10 mouse cellular contexts compared by ENCODE assay signal in the genomic region with DNA sequence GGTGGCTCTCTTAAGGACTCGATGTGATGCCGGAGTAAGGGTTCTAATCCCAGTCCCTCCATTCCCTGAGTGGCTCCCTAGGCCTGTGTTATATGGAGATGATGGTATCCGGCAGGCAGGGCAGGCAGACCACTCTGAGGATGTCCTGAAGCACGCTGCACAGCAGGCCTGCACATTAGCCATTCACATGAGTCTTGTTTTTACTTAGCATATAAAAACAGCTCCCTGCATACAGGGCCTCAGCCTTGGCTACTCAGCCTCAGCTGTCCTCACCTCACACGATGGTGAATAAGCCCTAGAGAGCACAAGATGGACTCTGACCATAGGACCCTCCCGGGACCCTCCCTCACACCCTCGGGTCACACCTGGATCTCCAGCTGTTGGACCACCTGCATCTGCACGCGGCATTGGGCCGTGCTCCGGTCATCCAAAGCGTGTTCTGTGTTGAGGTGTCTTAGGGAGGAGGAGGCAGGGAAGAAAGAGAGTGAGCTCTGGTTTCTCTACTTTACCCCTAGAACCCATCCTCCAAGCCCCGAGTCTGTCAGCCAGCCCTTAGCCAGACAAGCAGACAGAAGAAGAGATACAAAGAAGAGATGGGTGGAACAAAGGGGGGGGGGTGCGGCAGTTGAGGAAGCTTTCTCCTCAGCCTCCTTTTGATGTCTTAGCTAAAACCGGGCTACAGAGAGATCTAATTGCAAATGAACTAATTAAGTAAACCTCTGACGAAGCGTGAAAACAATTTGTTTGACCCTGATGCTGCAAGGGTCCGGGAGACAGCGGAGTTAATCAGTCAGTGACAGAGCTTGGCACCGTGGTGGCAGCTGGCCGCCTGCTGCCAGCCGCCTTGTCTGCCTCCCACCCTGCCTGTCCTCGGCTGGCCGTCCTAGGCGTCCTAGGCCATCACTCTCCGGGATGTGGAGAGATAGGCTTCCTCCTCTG. TPM values are rescaled to one million over a fixed set of nuclear protein-coding genes. Genes with fewer than 3 reads are reported as not detected.
A peak's percentile ranks its signal among the peaks of the same experiment; 100 is the strongest.
DNase-seq lines count a peak whose midpoint lies in the region; ATAC-seq and TF ChIP-seq lines count a peak whose summit lies in the region.
"Had no signal": no experiment of that assay in that cellular context is flagged by ENCODE, and none has a peak within 500 bp of the region (broad histone marks: within the 10 kb centered on the region; RNA-seq: fewer than 3 reads in every experiment).

No protein-coding gene starts in this region.

- peaks cover 36% of the 10 kb centered on the region for H3K4me1 ChIP-seq in ES-Bruce4 (ENCODE audit: control insufficient read depth, insufficient read depth, low read length)
- peaks cover 100% of the 10 kb centered on the region for H3K4me1 ChIP-seq in forebrain, embryonic 10.5 days
- H3K4me1 ChIP-seq in limb, embryonic 15.5 days: peaks cover 58% of the 10 kb centered on the region

- peak overlapping the region; percentile 2; the same call in 1 of the 2 replicates for H3K27ac ChIP-seq in ES-Bruce4 (ENCODE audit: insufficient read depth, low read length)
- peak overlapping the region; percentile 83 for H3K27ac ChIP-seq in forebrain, embryonic 10.5 days
- 0 out of 2 replicates have a peak overlapping the region, but pooled peaks have one; percentile 2 for H3K27ac ChIP-seq in limb, embryonic 15.5 days
- H3K27ac ChIP-seq: stomach, postnatal 0 days had no signal

- 19% methylated on average over 26 of the region's 26 CpGs for WGBS in forebrain, embryonic 10.5 days
- 51% methylated on average over 26 of the region's 26 CpGs for WGBS in limb, embryonic 15.5 days

- no peaks in the 10 kb centered on the region for H3K9me3 ChIP-seq in ES-Bruce4 (replicated peaks; ENCODE audit: control insufficient read depth, insufficient read depth, low read length, poor library complexity, severe bottlenecking)
- no peaks in the 10 kb centered on the region for H3K9me3 ChIP-seq in forebrain, embryonic 10.5 days
- H3K9me3 ChIP-seq in limb, embryonic 15.5 days: no peaks in the 10 kb centered on the region
- H3K9me3 ChIP-seq: lung, embryonic 15.5 days had no signal

- no peaks in the 10 kb centered on the region for H3K36me3 ChIP-seq in ES-Bruce4 (ENCODE audit: control insufficient read depth, insufficient read depth, low read length, poor library complexity, severe bottlenecking)
- H3K36me3 ChIP-seq in forebrain, embryonic 10.5 days (replicated peaks): peaks cover 93% of the 10 kb centered on the region
- H3K36me3 ChIP-seq in limb, embryonic 15.5 days: peaks cover 66% of the 10 kb centered on the region

- H3K4me2 ChIP-seq in limb, embryonic 15.5 days: no peak overlapping the region
- H3K4me2 ChIP-seq: lung, embryonic 15.5 days had no signal

- no peak overlapping the region for H3K4me3 ChIP-seq in ES-Bruce4 (ENCODE audit: low read depth, low read length)
- H3K4me3 ChIP-seq in forebrain, embryonic 10.5 days: peak overlapping the region; percentile 10; the same call in 1 of the 2 replicates
- no peak overlapping the region for H3K4me3 ChIP-seq in limb, embryonic 15.5 days
- H3K4me3 ChIP-seq: lung, embryonic 15.5 days had no signal

- TF ChIP-seq CTCF in ES-Bruce4 (IDR thresholded peaks at IDR 0.05; ENCODE audit: low read depth, low read length): no peak

- H3K27me3 ChIP-seq in ES-Bruce4 (ENCODE audit: control insufficient read depth, insufficient read depth, low read length, poor library complexity, severe bottlenecking): no peaks in the 10 kb centered on the region
- peaks cover 76% of the 10 kb centered on the region for H3K27me3 ChIP-seq in forebrain, embryonic 10.5 days (ENCODE audit: poor library complexity, severe bottlenecking)
- no peaks in the 10 kb centered on the region for H3K27me3 ChIP-seq in limb, embryonic 15.5 days
- H3K27me3 ChIP-seq: lung, embryonic 15.5 days had no signal

- peak; percentile 92 for TF ChIP-seq EP300 in ES-Bruce4 (IDR thresholded peaks at IDR 0.05; ENCODE audit: insufficient read depth, low read depth, low read length)

- ATAC-seq in frontal cortex, adult (ENCODE audit: low TSS enrichment): 0 out of 2 replicates have a peak, but pooled peaks have one; percentile 7
- ATAC-seq in limb, embryonic 15.5 days (ENCODE audit: insufficient number of reproducible peaks, low FRiP score, low TSS enrichment, low read depth): no peak

- H3K9ac ChIP-seq in ES-Bruce4 (ENCODE audit: low read depth, poor library complexity, severe bottlenecking): no peak overlapping the region
- H3K9ac ChIP-seq in limb, embryonic 15.5 days: no peak overlapping the region
- H3K9ac ChIP-seq: lung, embryonic 15.5 days had no signal

- no peak for DNase-seq in frontal cortex, postnatal 10 days (ENCODE audit: low spot score in 2 of 2)
- DNase-seq in forebrain, embryonic 10.5 days (ENCODE audit: extremely low spot score, low spot score): no peak
- DNase-seq in spleen, postnatal 10 days (ENCODE audit: low spot score in 2 of 2): no peak
- no peak for DNase-seq in natural killer cell, adult 2 months (ENCODE audit: low spot score in 2 of 2)
- no peak for DNase-seq in ovary, postnatal 14 days (ENCODE audit: low spot score)

- no peak for TF ChIP-seq POLR2A in ES-Bruce4 (IDR thresholded peaks at IDR 0.05; ENCODE audit: insufficient read depth, low read length)

RNA-seq across cellular contexts. Expression of a gene that starts 42.6 kb away (rescaled TPM):
- 22.3 and 27.9 TPM in 2 replicates for polyA plus RNA-seq in ES-Bruce4 (2011; ENCODE audit: insufficient read depth, insufficient read length, low read depth, missing spikeins)
- 13.1 and 13.2 TPM in 2 replicates for polyA plus RNA-seq in forebrain, embryonic 10.5 days (2016; fragmentation: Nextera tagmentation; extraction: Ambion mirVana)
- 17.5 and 18.2 TPM in 2 replicates for polyA plus RNA-seq in limb, embryonic 15.5 days (2015; fragmentation: Nextera tagmentation; extraction: Ambion mirVana)

RNA-seq across cellular contexts. Expression of a gene that starts 47.4 kb away (rescaled TPM):
- polyA plus RNA-seq in ES-Bruce4 (2011; ENCODE audit: insufficient read depth, insufficient read length, low read depth, missing spikeins): 44.2 and 52.3 TPM in 2 replicates
- polyA plus RNA-seq in forebrain, embryonic 10.5 days (2016; fragmentation: Nextera tagmentation; extraction: Ambion mirVana): 16.6 and 18.0 TPM in 2 replicates
- 18.2 and 22.4 TPM in 2 replicates for polyA plus RNA-seq in limb, embryonic 15.5 days (2015; fragmentation: Nextera tagmentation; extraction: Ambion mirVana)

Comparison
In these comparisons a context has a peak if more than half of its experiments do, and no peak if none do; other contexts are left out.
1. H3K27ac ChIP-seq: peak in every context shown above with its lines; median percentile 83 in forebrain, embryonic 10.5 days; 2 in ES-Bruce4; 2 in limb, embryonic 15.5 days.